16 mouse cellular contexts compared by ENCODE assay signal in the genomic region with DNA sequence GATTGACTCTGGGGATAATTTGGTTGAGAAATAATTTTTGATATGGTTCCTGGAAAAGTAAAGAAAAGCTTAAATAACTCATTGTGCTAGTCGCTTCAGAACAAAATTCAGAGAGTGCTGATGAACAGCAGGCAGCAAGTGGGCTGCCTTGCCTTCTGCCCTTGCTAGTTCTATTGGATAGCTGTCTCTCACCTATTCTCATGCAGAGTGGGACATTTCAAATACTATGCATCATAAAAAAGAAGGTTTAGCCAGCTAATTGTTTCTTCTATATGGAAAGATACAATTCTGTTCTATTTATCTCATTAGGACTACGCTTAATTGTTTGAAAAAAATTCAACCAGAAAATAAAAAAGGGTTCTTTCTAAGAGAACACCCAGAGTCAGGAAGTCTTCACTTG.
"Had no signal": no experiment of that assay in that cellular context is flagged by ENCODE, and none has a peak within 500 bp of the region (broad histone marks: within the 10 kb centered on the region; RNA-seq: fewer than 3 reads in every experiment).

No protein-coding gene starts in this region.

- H3K4me3 ChIP-seq: neural tube, embryonic 13.5 days; neural tube, embryonic 15.5 days; stomach, embryonic 15.5 days had no signal

- H3K27ac ChIP-seq: neural tube, embryonic 13.5 days; neural tube, embryonic 15.5 days; stomach, embryonic 15.5 days; stomach, postnatal 0 days had no signal

- DNase-seq: retina, postnatal 1 day; right cerebral cortex, adult 18-20 months; right cerebral cortex, postnatal 14 days; right cerebral cortex, postnatal 25 days; right cerebral cortex, postnatal 4 days; spleen, adult 18-20 months; thymus, adult 18-20 months; thymus, adult 2 months; thymus, postnatal 14 days; thymus, postnatal 25 days; thymus, postnatal 36 days; thymus, postnatal 4 days had no signal

- H3K36me3 ChIP-seq: neural tube, embryonic 13.5 days; neural tube, embryonic 15.5 days; stomach, embryonic 15.5 days had no signal

- H3K9me3 ChIP-seq: neural tube, embryonic 13.5 days; neural tube, embryonic 15.5 days; stomach, embryonic 15.5 days had no signal

- H3K9ac ChIP-seq: neural tube, embryonic 13.5 days; neural tube, embryonic 15.5 days; stomach, embryonic 15.5 days had no signal

- H3K4me1 ChIP-seq: neural tube, embryonic 13.5 days; neural tube, embryonic 15.5 days; stomach, embryonic 15.5 days had no signal
